Mouse (Mus musculus) left cerebral cortex, adult 11 months (tissue): ENCODE measurements around the gene Mical2.

ENCODE experiments used
- DNase-seq: peaks from one replicate; pipeline ENCODE4 v3.0.0; 2022; ENCODE audit warnings: low spot score

The Mical2 gene

GRCm38 (mm10) chr7:112405578-112405977, 179.9 kb downstream of the Mical2 start:
- DNase-seq: no peak

DNA sequence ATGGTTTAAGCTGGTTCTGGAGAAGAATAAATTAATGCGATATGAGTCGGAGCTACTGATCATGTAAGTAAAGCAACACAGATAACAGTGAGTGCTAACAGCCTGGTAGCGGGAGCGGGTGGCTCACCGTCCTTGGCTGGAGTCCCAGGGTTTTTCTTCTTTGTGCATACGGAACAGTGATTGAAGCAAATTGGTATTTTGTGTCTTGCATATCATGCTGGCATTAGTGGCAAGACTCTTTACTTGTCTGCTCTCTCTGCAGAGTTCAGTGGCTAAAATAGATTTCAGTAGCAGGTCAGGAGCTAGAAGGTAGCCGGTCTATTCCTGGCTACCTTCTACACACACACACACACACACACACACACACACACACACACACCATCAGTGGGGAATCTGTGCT, 181.9 kb downstream of the Mical2 start:
- DNase-seq: no peak

DNA sequence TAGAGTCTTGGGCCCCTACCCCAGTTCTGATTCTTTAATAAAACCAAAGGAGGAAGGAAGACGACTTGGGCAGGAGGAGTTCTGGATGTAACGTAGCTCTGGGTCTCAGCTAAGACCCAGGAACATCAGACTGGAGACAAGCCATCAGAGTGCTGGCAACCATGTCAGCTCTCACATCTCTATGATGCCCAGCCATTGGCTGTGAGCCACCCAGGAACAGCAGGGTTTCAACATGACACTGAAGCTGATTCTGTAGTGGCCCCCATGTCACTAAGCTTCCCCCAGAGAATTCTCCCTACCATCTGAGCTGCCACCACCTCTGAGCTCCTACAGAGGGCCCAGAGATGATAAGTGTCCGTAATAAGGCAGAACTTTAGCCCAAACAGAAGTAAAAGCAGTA, 184.3 kb downstream of the Mical2 start:
- no peak for DNase-seq

GRCm38 (mm10) chr7:112413286-112413685, 187.6 kb downstream of the Mical2 start:
- no peak for DNase-seq

GRCm38 (mm10) chr7:112416058-112416526, 190.4 kb downstream of the Mical2 start:
- DNase-seq: no peak

- DNase-seq: no peak
Observed at GRCm38 (mm10) chr7:112416730-112417513, 191.3 kb downstream of the Mical2 start.

DNA sequence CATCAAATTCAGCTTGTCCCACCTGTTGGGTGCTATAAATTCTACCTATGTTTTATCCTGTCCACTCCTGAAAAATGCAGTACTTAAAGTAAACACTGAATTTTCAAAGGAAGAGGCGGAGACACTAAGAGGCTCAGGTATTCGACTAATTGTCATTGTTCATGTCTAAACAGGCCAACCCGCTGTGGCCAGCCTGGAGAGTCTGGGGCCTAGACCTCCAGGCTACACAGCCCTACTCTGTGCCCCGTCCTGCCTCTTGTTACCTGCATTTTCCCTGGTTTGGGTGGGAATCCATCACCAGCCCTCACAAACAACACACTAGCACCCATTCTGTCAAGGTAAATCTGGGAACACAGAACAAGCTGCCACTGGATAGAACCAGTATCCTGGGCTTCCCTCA, 191.9 kb downstream of the Mical2 start:
- DNase-seq: no peak

- DNase-seq: no peak
Observed at GRCm38 (mm10) chr7:112423438-112423837, 197.8 kb downstream of the Mical2 start.

GRCm38 (mm10) chr7:112426811-112427210, 201.2 kb downstream of the Mical2 start:
- no peak for DNase-seq

- DNase-seq: peak; percentile 22
Observed at GRCm38 (mm10) chr7:112427357-112428157, 201.9 kb downstream of the Mical2 start, which contains the start of gene Parva. Parva (plus strand) TSS chr7:112427505.

DNA sequence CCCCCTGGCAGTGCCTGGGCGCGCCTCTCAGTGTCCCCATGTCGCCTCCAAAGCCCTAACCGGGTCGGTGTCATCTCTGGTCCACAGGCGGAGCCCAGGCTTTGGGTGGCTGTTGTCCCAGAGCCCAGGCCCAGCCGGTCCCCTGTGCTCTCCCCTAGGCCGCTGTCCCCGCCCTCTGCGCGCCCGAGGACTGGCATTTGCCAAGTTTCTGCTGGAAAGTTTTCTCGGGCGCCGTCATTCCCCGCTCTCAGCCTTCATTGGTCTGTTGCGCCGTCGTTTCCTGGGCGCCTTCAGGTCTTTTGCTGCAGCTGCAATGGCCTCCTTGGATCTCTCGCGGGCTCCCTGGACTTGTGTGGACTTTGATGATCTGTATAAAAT, 202.5 kb downstream of the Mical2 start:
- DNase-seq: peak; percentile 17

GRCm38 (mm10) chr7:112439846-112440245, 214.2 kb downstream of the Mical2 start:
- DNase-seq: no peak

DNA sequence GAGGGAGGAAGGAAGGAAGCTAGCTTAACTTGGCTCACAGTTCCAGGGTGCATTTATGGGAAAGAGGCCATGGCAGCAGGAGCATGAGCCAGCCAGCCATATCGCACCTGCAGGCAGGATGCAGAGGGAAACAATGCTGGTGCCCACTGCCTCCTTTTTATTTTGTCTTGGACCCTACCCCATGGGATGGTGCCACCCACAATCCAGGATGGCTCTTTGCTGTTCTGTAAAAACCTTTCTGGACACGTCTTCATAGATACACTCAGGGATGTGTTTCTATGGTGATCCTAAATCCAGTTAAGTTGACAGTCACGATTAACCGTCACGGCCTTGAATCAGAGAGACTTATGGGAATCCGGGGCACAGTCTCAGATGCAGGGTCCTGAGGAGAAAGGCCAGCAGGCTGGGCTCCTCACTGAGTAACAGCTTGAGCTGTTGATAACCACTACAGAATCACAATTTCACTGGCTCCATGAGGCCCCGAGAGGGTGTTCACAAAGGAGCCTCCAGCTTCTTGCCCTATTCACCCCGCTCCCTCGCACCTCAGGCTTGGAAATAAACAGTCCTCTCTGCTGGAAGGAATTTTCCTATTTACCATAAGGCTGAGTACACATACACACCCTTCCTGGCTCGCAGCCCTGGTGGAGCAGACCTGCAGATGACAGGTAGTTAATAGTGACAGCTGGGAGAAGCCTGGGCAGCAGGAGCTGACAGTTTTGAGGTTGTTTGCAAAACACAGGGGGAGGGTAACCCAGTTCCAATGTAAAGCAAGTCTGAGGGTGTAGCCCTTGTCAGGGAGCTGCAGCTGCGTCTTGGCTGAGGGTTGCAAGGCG, 218.7 kb downstream of the Mical2 start:
- no peak for DNase-seq

GRCm38 (mm10) chr7:112444985-112445367, 219.3 kb downstream of the Mical2 start:
- DNase-seq: no peak

GRCm38 (mm10) chr7:112446498-112446897, 220.8 kb downstream of the Mical2 start:
- DNase-seq: no peak

- no peak for DNase-seq
Observed at GRCm38 (mm10) chr7:112449954-112450700, 224.5 kb downstream of the Mical2 start.

DNA sequence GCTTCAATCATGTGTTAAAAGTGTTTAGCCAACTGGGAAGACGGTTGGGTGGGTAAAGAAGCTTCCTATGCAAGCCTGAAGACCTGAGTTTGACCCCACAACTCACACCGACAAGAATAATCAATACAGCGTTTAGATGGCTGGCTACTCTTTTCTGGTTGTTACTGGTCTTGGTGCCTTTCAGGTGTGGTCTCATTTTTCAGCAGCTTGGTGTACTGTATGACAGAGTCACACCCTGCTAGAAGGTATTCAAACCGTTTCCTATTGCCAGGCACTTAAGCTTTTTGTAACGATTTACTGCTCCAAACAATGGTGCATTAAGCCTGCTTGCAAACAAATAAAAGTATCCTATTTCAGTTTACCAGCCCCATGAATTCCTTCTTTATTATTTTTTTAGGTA, 226.8 kb downstream of the Mical2 start:
- no peak for DNase-seq

GRCm38 (mm10) chr7:112453805-112454214, 228.2 kb downstream of the Mical2 start:
- DNase-seq: no peak

DNA sequence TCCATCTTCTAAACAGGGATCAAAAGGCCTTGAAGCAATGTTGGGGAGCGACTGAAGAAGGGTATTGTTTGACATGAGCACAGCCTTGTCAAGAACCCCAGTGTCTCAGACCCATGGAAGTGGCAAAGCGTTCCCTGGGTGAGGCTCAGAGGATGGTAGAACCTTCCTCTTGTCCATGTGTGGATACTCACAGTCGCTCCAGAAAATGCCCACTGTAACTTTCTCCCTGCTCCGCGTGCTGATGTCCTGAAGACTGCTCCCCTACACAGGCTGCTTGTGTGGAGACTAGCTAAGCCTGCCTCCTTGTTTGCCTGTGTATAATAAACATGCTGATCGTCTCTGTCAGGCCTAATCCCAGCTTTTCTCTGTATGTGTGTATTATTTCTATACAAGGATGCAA, 228.7 kb downstream of the Mical2 start:
- DNase-seq: no peak

DNA sequence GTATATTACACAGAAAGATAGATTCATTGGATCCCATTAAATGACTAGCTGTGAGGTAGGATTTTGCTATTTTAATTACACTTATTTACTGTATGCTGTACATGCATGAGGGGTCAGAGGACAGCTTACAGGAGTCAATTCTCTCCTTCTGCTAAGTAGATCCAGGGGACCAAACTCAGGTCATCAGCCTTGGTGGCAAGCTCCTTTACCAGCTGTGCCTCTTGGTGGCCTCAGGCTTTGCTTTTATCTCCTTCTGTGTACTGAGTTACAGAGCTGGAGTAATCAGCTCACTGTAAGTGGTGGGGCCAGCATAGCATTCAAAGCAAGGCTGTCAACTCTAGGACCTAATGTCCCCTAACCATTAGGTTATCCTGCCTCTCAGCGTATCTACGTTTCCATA, 229.3 kb downstream of the Mical2 start:
- DNase-seq: no peak

DNA sequence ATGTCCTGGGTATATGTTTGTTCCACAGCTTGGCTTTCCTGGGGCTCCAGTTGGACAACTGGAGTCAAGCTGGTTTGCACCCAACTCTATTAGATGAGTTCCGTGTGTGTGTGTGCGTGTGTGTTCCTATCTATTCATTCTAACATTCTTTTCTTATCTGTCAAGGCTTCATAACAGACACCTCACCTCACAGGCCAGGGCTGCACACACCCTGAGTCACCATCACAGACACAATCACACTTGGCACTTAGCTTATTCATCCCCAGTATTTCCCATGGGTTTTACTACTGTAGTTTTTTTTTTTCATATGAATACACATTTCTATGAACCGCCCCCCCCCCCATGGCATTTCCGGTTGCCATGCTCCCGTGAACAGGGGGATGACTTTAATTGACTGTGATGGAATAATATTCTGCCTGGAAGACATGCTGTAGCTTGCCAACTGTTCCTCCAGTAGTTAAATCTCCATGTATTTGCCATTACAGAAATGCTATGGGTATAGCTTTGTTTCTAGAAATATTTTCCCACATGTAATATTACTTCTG, 230.0 kb downstream of the Mical2 start:
- no peak for DNase-seq
